Mouse (Mus musculus): ENCODE measurements around the gene Cdkn2aip.

The Cdkn2aip gene

GRCm38 (mm10) chr8:47693119-47693518 is 20.6 kb downstream of the Cdkn2aip start:
- DNase-seq: peak; percentile 46

DNA sequence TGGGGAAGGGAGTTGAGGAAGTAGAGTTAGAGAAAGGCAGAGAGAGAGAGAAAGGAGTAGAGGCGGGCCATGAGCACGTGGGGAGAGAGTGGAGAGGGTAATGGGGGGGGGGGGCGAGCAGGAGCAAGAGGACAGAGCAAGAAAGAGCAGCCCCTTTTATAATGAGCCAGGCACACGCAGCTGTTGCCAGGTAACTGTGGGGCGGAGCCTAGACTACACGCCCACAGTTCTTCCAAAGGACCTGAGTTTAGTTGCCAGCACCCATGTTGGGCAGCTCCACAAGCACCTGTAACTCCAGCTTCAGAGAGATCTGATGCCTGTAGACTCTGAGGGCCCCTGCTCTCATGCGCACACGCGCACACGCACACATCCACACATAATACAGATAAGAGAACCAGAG is 21.9 kb downstream of the Cdkn2aip start:
- no peak for DNase-seq

- DNase-seq: no peak
Measured at GRCm38 (mm10) chr8:47691303-47691702, 22.4 kb downstream of the Cdkn2aip start.

DNA sequence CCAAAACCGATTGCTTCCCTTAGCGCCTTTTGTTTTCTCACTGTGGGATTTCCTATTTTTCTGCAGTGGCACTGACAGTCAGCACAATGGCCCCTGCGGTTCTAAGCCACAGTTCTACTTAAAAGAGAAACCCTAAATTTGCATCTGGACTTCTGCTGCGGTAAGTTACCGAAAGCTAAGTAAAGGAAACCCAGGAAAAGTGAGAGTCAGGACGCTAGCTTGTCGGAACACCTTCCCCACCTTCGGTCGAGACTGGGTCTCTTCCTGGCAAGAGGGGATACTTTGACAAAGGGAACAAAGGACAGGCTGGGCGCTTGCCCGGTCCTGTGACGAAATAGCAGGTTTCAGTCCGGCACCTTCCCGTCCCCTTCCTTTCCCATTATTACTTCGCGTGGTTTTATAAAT is 23.1 kb downstream of the Cdkn2aip start:
- no peak for DNase-seq

- no peak for DNase-seq
Measured at GRCm38 (mm10) chr8:47689704-47690326, 23.9 kb downstream of the Cdkn2aip start.

DNA sequence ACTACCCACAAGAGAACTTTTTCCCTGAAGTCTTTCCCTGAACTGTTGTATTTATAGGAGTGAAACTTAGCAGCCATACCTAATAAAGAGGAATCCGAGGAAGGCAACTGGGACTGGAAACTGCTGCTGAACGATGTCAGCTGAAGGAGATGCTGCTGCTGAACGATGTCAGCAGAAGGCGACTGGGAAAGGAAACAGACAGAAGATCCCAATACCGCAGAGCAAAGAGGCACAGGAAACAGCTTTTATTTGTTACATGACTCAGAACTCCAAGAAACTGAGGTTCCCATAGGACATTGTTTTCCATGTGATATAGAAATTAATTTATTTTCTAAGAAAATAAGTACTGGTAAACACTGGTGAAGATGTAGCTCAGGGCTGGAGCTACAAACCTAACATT is 29.3 kb downstream of the Cdkn2aip start:
- no peak for DNase-seq

GRCm38 (mm10) chr8:47683994-47684393 is 29.7 kb downstream of the Cdkn2aip start:
- DNase-seq: no peak

DNA sequence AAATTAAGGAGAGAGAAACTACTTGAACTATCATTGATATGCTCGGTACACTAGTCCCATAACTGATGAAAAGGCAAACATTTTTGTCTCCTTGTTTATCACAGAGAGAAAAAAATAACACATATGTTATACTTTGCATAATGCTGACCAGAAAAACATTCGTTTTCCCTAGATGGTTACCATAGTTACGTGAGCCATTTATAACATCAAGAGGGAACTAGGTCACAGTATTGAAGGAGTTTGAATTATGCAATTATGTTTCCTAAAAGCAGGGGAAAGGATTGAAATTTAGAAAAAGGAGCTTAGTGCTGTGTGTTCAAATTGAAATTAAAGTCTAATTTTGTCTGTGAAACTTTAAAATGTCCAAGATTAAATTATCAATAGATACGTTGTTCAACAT is 33.4 kb downstream of the Cdkn2aip start:
- DNase-seq: no peak

DNA sequence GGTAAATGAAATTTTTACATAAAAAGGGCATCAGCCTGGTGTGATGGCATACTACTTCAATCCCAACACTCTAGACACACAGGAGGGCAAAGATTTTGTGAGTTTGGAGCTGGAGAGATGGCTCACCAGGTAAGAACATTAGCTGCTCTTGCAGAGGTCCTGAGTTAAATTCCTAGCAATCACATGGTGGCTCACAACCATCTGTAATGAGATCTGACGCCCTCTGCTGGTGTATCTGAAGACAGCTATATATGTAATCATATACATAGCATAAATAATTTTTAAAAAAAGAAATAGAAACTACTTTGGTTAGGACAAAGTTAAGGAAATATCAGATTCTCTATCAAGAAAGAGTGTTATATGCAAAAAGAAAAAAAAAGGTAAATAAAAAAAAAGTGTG is 34.1 kb downstream of the Cdkn2aip start:
- DNase-seq: no peak

DNA sequence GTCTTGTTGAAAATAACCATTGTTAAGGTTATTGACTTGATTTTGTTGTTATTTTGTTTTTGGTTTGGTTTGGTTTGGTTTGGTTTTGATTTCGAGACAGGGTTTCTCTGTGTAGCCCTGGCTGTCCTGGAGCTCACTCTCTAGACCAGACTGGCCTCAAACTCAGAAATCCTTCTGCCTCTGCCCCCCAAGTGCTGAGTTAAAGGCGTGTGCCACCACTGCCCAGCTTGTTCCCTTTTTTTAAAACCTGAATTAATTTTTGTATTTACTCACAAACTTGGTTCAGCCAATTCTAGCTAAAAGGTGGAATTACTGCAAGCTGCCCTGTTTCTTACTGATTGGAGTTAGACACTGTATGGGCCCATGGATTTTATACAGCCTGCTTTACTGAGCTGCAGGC is 37.1 kb downstream of the Cdkn2aip start:
- no peak for DNase-seq

- no peak for DNase-seq
Measured at GRCm38 (mm10) chr8:47676224-47676623, 37.5 kb downstream of the Cdkn2aip start.

GRCm38 (mm10) chr8:47675786-47676185 is 37.9 kb downstream of the Cdkn2aip start:
- DNase-seq: no peak

DNA sequence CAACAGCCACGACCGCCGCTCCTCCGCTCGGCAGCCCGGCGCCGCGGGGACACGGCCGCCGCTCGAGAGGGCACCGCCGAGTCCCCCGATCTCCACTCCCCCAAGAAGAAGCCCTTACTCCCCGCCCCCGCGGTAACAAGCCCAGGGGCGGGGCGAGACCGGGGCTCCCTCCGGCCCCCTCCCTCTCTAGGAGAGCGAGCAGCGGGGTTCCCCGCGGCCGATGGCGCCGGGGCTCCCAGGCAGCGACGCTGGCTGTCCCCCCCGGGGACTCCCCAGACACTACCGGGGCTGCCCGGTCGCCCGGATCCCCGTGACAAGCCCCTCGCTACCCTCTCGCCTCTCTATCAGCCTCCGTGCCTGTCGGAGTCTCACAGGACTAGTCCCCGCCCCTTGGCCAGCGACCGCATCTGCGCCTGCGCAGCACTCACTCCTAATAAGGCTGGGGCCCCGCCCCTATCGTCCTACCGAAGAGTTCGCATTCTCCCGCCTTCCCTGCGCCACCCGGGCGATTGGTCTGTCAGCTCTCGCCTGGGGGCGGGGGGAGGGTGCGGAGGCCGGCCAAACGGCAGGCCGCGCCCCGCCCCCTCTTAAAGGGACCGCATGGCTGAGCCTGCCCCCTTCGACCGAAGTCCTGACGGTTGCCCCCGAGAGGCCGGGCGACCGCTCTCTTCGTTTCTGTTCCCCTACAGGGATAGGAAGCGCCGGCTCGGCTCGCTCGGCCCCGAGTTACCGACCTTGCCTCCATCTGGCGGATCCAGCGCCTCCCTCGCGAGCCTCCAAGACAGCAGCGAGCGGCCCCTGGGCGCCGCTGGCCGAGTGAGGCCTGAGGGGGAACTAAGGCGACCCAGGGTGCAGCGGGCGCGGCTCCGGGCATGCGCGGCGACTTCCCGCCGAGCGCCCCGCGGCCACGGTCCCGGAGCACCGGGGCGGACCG is 38.7 kb downstream of the Cdkn2aip start, which contains the start of gene Ing2:
Gene Ing2 (minus strand): TSS at position 780 of the 934 bp plus-strand sequence.
- DNase-seq: peak; percentile 100

GRCm38 (mm10) chr8:47674140-47674776 is 39.5 kb downstream of the Cdkn2aip start:
- no peak for DNase-seq

DNA sequence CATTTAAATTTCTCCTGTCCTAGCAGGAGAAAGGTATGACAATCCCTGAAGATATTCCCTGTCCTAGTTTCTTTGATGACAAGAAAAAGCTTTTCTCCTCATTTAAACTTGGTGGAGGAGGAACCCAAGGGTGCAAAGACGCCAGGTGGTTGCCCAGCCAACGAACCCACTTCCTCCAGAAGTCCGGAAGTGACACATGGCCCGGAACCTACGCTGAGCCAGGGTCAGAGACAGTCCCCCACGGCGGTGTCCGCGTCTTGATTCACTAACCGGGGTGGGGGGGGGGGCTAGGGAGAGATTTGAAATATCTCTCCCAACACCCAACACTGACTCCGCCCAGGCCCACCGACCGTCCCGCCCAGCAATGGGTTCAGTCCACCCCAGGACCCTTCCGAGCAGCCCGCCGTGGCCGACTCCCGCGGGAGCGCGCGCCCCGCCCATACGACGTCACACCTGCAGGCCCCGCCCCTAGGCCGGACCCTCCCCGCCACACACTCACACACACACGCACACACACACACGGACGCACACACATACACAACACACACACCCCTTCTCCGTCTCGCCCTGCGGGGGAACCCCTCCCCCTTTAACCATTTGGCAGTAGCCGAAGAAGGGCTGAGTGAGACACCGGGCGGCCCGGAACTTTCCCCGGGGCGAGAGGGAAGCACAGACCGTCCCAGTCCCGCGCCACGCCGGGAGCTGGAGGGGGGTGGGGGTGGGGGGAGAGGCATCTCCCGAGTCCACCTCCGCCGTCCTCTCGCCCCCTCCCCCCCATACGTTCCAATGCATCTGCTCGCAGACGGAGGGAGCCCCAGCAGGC is 40.2 kb downstream of the Cdkn2aip start:
- DNase-seq: peak; percentile 82

- no peak for DNase-seq
Measured at GRCm38 (mm10) chr8:47664231-47664785, 49.4 kb downstream of the Cdkn2aip start.

GRCm38 (mm10) chr8:47663201-47663600 is 50.5 kb downstream of the Cdkn2aip start:
- peak; percentile 61 for DNase-seq

DNA sequence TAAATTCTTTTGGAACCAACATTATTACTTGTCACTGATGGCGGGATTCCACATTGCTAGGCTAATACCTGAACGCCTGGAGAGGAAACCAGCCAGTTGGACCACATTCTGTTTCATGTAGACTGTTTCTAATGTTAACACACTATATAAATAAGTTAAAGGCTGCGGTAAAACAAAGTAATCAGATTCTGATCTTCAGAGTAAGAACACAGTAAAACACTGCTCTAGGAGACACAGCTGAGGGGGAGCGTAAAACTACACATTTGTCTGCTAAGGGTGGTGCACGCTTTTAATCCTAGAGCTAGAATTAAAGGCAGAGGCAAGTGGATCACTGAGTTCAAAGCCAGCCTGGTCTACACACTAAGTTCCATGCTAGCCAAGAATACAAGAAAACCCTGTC is 51.0 kb downstream of the Cdkn2aip start:
- no peak for DNase-seq

- no peak for DNase-seq
Measured at GRCm38 (mm10) chr8:47660394-47660793, 53.3 kb downstream of the Cdkn2aip start.

GRCm38 (mm10) chr8:47659463-47659862 is 54.3 kb downstream of the Cdkn2aip start:
- DNase-seq: no peak

Data from kidney, adult 11 months (tissue).